Mouse (Mus musculus): ENCODE data around the gene Methig1.
"Not testable (repeated sequence)": the region's sequence is repeated elsewhere in the genome, so short reads cannot be mapped to it uniquely, and the experiment has no call there.

Gene Methig1

DNA sequence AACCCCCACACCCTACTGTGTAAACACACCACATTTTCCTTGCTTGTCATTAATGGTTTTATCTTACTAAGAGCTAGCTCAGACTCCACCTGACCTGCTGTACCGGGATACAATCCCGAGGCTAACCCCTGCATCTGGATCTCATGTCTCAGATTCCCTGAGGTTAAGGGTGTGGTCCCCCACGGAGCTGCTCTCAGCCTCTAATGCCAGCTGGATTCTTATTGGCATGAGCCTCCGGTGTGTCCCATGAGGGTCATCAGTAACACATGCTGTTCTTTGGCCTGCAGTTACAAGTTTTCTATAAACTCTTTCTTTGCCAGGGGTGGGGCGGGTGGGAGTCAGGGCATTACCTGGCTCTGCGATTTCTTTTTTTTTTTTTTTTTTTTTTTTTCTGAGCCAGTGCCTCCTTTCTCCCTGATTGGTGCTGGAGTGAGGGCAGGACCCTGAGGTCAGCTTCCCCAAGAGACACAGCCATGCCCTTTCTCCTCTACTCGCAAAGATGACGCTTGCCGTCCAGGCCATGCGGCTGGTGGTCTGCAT is at the start of gene Methig1, which contains the start of gene Mettl7a2:
TSS of gene Methig1 (plus strand) at position 439 of the 540 bp plus-strand sequence.
TSS of gene Mettl7a2 (plus strand) at position 490 of the 540 bp plus-strand sequence.
- DNase-seq (ENCODE audit: low spot score in 2 of 2): no peak

DNA sequence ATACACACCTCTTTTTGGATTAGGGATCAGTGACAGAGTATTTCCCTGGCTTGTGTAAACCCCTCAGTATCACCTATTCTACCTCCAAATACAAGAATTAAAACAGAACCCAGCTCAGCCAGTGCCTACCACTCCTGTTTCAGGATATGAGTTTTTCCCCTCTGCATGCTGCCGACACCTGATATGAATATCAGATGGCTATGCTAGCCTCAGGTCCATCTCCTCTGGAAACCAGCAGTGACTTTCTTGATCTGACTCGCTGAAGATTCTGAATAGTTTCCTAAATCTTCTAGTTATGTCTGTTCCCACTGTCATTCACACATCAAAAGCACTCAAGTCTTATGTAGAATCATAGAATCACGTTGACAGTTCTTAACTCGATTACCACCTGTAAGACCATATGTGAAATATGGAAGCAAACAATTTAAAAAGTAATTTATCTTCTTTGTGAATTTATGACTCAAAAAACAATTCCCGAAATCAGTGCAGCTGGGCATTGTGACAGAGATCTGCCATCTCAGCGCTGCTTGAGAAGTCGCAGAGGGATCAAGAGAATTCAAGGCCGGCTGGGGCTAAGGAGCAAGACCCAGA is 49.4 kb upstream of the Methig1 start:
- no peak for DNase-seq (ENCODE audit: low spot score in 2 of 2)

DNA sequence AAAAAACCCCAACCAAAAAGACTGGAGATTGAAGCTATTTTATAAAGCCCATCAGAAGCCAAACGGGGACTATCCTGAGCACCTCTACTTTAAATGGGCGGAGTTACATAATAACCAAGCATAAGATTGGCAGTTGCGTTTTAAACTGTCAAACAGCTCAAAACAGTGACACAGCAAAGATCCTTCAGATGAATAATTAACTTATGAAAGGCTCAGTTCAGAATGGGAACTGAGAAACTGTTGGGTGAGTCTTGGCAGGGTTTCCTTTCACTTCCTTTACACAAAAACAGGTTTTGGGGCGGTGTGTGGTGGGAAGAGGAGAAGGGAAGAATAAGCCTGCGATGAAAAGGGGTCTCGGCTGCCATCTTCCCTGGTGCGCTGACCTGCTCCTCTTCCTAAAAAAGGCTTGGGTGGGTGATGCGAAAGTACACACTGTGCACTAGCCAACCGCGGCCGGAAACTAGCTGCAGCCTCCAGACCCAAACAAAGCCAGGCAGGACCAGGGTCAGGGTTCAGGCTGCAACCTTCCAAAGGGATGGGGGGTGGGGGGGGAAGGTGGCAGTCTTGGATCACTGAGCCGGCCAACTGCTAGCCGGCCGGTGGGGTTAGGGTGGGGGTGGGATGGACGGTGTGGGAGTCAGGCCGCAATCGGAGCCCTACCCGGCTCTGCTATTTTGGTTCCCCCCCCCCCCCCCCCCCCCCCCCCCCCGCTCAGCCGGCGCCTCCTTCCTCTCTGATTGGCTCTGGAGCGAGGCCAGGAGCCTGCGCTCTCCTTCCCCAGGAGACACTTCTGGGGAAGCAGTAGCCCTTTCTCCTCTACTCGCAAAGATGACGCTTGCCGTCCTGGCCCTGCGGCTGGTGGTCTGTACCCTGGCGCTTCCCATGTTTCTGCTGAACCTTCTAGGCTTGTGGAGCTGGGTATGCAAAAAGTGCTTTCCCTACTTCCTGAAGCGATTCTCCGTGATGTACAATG is 48.6 kb upstream of the Methig1 start, which contains the start of gene Mettl7a1:
TSS of gene Mettl7a1 (plus strand) at position 122 of the 973 bp plus-strand sequence.
- peak; percentile 59 to 78 for DNase-seq (ENCODE audit: low spot score in 2 of 2)

DNA sequence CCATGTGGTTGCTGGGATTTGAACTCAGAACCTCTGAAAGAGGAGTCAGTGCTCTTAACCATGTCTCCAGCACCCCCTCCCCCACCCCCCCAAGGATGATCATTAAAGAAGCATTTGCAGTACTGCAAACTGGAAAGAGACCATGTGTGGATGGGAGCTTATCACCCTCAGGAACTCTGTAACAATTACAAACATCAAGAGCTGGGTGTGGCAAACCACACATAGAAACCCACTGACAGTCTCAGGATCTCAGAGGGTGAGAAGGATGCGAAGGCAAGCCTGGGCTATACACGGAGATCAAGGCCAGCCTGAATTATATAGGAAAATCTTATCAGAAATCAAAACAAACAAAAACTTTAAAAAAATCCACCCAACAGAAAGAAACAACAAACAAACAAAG is 46.7 kb upstream of the Methig1 start:
- no peak for DNase-seq (ENCODE audit: low spot score in 2 of 2)

DNA sequence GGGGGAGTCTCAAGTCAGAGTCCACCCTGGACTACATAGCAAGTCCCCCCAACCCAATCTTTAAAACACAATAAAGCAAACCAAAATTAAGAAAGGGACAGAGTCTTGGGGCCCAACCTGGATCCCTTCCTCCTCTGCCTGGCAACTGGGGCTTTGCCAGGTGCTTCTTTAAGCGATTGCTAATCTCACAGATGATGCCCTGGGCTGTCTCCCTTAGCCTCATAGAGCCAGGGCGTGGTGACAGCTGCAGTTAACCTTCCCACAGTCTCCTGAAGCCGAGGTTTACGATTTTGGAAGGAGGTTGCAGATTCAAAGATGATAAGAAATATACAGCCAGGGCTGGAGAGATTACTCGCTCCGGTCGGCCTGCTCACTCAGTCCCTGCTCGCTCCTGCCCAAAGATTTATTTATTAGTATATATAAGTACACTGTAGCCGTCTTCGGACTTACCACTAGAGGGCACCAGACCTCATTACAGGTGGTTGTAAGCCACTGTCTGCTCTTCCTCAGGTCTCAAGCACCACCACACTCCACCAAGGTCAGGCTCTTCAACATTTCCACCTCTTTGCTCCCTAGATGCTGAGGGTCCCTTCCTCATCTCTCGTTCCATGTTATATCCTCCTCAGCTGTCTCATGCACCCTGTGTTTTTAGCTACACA is 45.4 kb upstream of the Methig1 start:
- DNase-seq (ENCODE audit: low spot score in 2 of 2): not testable (repeated sequence)

DNA sequence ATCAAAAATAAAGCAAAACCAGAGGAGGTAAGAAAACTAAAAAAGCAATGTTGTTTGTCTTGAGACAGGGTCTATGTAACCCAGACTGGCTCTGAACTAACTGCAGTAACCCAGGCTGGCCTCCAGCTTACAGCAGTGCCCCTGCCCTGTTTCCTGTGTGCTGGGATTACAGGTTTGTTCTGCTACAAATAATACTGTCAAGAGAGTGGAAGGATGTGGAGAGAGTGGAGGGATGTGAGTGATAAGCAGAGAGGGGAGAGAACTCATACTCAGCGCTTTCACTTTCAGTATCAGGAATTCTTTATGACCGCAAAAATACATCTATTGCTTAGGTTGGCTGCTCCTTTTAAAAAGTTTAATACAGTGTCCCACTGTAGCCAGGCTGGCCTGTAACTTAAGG is 40.6 kb upstream of the Methig1 start:
- DNase-seq (ENCODE audit: low spot score in 2 of 2): no peak

DNA sequence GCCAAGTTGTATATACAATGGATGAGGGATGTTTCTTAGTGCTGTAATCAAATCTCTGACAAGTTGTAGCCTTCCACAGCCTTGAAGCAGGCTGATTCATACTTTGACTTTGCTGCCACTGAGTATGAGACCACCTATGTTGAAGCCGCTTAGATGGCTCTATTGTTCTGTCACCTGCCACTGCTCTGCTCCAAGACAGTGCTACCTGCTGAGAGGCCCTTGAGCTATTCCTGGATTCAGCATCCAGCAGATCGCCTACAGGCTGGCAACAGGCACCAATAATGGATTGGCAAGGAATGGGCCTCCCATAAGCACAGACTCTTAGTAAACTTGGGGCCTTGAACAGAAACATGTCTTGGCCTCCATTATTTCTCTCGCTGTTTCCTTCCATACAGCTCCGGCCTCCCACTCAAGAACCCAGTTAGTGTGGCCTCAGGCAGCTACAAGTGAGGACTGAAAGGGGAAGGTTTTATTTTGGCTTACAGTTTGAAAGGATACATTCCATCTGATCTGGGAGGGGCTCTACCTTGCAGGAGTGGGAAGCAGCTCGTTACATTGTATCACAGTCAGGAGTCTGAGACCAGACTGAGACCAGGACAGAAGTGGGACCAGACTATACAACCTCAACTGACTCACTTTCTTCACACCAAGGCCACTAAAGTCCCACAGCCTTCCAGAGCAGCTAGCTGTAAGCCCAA is 38.4 kb upstream of the Methig1 start:
- DNase-seq (ENCODE audit: low spot score in 2 of 2): no peak

DNA sequence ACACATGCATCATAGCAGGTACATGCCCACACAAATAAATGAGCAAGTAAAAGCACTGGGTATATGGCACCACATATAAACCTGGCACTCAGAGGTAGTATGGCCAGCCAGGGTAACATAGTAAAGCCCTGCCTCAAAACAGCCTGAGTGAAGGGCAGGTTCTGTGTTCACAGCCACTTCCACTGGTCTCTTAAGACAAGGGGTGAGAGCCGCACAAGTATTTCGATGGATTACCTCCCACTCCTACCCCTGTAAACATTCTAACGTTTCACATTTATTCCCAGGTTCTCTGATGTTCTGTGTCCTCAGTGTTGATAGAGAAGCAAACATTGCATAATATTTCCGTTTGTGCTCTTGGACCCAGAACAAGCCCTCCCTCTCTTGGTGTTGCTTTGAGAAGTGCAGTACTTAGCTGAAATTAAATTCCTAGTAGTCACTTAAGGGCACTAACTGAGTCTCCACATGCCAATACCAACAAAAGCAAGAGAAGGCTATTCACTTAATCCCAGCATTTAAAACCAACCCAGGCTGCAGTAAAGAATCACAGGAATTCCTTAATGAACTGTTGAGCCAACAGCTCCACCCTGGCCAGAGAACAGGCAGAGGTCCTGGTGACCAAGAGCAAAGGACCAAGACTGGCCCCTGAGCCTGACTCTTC is 34.8 kb upstream of the Methig1 start:
- not testable (repeated sequence) for DNase-seq (ENCODE audit: low spot score in 2 of 2)

DNA sequence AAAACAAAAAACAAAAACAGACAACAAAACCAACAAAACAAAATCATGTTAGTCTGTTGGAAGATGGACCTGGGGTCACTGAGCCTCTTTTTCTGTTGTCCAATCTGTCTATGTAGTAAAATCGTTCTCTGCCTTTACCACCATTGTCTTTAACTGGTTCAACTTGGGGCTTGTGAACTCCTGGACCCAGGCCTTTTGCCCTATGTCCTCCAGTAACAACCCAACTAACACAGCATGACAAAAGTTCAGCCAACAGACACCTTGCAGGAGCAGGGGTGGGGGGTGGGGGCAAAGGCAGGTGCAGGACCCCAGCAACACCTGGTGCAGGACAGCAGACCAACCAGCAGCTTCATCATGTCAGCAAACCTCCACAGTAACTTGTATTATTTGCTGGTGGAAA is 33.1 kb upstream of the Methig1 start:
- no peak for DNase-seq (ENCODE audit: low spot score in 2 of 2)

DNA sequence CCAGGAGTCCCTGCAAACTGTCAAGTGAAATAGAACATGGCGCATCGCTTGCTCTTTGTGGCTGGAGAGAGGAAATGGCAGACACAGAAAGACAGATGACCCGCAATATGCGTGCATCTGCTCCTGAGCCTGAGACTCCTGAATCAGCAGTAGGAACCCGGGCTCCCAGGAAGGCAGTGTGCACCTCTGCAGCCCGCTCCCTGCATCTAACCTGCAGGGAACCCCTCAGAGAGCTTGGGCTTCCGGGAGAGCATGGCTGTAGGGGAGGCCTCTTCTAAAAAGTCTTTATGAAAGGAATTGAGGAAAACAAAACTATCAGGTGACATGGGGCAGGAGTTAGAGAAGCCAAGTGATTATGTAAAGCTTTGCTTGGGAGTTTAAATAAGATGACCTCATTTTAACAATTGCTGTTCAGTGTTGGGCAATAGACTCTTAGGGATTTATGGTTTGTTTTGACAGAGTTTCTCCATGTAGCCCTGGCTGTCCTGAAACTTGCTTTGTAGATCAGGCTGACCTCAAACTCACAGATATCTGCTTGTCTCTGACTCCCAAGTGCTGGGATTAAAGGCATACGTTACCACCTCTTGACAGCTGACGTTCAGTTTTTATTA is 32.5 kb upstream of the Methig1 start:
- no peak for DNase-seq (ENCODE audit: low spot score in 2 of 2)

DNA sequence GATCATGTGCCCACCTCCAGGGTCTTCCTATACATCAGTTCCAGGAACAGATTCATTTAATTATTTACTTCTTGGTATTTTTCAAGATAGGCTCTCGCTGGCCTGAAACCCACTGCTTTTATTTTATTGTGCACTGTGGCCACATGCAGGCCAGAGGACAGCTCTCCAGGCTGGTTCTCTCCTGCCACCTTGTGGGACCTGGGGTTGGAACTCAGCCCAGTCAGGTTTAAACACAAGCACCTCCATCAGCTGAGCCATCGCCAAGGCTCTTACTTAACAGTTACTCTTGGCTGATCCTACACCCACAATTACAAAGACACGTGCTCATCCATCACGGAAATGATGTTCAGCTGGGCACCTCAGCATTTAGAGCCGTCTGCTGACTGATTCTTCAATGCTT is 31.8 kb upstream of the Methig1 start:
- no peak for DNase-seq (ENCODE audit: low spot score in 2 of 2)

DNA sequence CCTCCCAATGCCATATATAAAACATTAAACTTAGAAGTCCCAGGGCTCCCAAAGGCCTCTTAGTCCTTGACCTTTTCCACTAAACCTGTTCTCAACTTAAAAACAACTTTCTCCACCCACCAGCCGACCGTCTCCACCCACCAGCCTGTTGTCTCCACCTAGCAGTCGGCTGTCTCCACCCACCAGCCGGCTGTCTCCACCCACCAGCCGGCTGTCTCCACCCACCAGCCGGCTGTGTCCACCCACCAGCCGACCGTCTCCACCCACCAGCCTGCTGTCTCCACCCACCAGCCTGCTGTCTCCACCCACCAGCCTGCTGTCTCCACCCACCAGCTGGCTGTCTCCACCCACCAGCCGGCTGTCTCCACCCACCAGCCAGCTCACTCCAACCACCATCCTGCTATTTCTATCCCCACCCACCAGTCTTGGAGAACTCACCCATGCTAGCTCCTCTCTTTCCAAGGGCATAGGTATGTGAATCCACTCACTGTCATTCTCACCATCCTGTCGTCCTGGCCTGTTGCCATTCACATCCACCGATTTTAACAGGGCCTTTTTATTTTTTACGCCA is 28.8 kb upstream of the Methig1 start:
- no peak for DNase-seq (ENCODE audit: low spot score in 2 of 2)

DNA sequence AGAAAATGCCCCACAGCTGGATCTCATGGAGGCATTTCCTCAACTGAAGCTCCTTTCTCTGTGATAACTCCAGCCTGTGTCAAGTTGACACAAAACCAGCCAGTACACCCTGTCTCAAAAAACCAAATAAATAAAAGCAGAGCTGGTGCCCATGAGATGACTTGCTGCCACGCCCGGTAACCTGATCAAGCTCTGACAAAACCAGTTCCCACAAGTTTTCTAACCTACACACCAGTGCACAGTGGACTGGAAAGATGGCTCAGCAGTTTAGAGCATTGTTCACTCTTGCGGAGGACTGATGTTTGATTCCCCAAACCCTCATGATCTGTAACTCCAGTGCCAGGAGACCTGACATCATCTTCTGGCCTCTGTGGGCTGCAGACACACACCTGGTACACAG is 27.7 kb upstream of the Methig1 start:
- DNase-seq (ENCODE audit: low spot score in 2 of 2): no peak

DNA sequence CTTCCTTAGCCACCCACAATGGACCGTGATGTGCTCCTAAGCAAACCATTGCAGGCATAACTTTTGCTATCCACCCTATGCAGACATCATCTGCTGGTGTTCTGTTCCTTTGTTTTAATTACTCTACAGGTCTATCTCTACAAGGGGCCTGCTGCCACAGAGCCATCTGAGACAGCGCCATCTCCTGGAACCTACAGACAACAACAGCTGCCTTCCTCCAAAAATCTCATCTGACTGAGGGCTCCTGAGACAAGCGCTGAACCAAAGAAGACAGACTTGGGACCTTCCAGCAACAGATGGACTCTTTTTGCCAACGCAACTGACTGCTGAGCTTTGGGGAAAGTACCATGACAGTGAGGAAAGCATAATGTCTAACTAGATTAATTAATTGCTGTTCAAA is 24.9 kb upstream of the Methig1 start:
- DNase-seq (ENCODE audit: low spot score in 2 of 2): not testable (repeated sequence)

DNA sequence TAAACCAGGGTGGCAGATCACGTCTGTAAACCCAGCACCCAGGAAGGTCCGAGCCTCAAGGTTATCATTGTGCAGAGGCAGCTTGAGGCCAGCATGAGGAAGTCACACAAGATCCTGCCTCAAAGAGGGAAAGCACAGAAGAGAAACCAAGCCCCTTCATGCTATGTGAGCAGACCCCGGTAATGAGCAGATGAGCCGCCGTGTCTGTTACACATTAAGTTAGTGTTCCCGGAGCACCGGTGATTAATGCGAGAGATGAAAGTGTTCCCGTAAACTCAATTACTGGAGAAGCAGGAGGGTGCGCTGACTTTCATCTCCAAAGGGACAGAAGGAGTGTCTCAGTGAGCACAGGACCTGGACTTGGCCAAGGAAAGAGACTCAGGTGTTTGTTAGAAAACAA is 23.6 kb upstream of the Methig1 start:
- DNase-seq (ENCODE audit: low spot score in 2 of 2): not testable (repeated sequence)

DNA sequence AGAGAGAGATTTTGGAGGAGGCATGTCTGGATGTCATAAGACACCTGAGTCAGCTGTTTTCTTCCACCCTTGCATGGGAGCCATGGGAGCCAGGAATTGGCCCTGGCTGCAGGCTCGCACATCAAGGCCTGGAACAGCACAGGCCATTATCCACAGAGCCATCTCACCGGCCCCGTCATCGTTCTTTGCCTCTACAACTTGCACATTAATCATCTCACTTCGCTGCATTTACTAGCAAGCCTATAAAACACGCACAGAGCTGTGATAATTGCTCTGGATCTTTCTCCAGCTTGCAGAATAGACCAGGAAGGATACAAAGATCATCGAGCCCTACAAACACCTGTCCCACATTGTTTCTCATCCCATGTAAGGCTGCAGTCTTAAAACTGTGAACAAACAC is 22.2 kb upstream of the Methig1 start:
- no peak for DNase-seq (ENCODE audit: low spot score in 2 of 2)

DNA sequence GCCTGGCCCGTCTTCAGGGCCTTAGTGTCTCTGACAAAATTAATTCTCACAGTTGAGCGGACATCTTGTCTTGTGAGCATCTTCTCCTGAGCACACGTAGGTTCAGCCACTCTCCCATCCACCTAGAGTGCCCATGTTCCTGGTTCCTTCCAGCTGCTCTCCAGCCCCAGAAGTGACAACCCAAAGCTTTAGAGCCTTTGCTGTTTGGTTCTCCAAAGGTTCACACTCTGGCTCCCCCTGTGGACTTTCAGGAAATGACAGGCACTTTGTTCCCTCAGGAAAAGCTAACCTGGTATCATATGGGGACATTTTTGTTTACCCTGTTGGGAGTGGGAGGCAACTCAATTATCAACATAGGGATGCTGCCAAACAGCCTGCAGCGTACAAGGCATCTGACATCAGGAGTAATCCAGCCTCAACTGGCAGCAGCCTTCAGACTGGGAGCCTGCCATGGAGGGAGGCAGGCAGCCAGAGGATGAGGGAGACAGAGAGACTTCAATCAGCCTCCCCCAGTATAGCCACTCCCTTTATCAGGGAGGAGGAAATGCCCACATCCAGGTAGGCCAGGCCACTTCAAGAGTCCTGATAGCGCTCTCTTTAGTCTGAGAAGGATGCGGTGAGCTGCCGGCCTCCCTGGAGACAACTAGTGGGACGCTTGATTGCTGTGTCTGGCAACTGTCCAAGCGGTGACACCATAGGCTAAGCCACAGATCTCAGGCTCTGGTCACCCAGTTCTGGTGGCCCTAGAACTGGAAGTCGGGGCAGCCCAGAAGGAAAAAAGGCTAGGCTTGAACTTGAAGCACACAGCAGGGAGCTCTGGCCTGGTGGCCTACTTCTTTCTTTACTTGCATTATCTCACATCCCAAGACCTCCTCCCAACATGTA is 20.6 kb upstream of the Methig1 start:
- DNase-seq (ENCODE audit: low spot score in 2 of 2): not testable (repeated sequence)

DNA sequence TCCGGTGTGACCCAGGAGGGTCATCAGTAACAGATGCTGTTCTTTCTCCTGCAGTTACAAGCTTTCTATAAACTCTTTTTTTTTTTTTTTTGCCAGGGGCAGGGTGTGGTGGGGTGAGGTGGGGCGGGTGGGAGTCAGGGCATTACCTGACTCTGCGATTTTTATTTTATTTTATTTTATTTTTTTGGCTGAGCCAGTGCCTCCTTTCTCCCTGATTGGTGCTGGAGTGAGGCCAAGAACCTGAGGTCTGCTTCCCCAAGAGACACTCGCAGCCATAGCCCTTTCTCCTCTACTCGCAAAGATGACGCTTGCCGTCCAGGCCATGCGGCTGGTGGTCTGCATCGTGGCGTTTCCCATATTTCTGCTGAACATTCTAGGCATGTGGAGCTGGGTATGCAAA is 18.3 kb upstream of the Methig1 start, which contains the start of gene Mettl7a3:
TSS of gene Mettl7a3 (plus strand) at position 301 of the 400 bp plus-strand sequence.
- no peak for DNase-seq (ENCODE audit: low spot score in 2 of 2)

DNA sequence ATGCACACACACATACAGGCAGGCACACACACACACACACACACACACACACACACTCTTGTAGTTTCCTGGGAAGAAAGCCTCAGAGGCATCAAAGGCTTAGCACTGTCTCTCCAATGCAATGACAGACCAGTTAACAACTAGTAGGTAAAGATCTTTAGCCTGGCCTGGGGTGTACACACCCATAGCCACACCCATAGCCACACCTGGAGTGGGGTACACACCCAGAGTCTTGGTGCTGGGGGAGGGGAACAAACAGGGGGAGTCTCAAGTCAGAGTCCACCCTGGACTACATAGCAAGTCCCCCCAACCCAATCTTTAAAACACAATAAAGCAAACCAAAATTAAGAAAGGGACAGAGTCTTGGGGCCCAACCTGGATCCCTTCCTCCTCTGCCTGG is 15.6 kb upstream of the Methig1 start:
- not testable (repeated sequence) for DNase-seq (ENCODE audit: low spot score in 2 of 2)
